Mouse (Mus musculus) bone marrow macrophage, adult 2 months (primary cell): ENCODE data around the gene Tshz2.

Experiments used
- CTCF ChIP-seq: IDR thresholded peaks from 2 replicates; pipeline ENCODE4 v1.5.1; 2012; ENCODE audit warnings: low read depth, mild to moderate bottlenecking, low read length, moderate library complexity
- POLR2A ChIP-seq: IDR thresholded peaks from 2 replicates; pipeline ENCODE4 v1.6.1; 2012; ENCODE audit warnings: mild to moderate bottlenecking, low read depth, low read length, borderline replicate concordance

DNA sequence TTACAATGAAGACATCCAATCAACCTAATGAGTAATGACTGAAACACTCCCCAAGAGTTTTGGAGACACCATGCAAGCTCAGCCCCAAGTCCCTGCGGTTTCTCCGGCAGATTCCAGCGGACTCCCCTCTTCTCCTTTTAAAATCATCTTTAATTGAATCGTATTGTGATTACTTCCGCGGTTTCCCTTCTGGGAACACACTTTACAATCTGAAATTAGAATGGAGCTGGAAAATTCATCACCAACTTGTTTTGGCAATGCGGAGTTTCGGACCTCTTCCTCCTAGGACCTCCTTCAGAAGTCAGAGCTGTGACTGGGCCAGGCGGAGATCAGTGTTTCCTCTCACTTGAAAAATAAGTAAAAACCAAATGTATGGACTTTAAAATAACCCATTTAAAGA is 119.3 kb downstream of the Tshz2 start:
- TF ChIP-seq CTCF: no peak
- TF ChIP-seq POLR2A: no peak
